Mouse (Mus musculus): ENCODE results near the gene Gm47995.
"Not testable (repeated sequence)": the region's sequence is repeated elsewhere in the genome, so short reads cannot be mapped to it uniquely, and the experiment has no call there.

GRCm38 (mm10) chr1:151182266-151182665 is 16.0 kb upstream of the Gm47995 start, which contains the start of gene Gm47985:
- not testable (repeated sequence) for TF ChIP-seq POLR2A (IDR thresholded peaks at IDR 0.05; ENCODE audit: control insufficient read depth, low read depth, low read length); CTCF (IDR thresholded peaks at IDR 0.05; ENCODE audit: control insufficient read depth, insufficient read depth, insufficient replicate concordance, low read depth, low read length)
